22 mouse cellular contexts compared by ENCODE assay signal in the genomic region with DNA sequence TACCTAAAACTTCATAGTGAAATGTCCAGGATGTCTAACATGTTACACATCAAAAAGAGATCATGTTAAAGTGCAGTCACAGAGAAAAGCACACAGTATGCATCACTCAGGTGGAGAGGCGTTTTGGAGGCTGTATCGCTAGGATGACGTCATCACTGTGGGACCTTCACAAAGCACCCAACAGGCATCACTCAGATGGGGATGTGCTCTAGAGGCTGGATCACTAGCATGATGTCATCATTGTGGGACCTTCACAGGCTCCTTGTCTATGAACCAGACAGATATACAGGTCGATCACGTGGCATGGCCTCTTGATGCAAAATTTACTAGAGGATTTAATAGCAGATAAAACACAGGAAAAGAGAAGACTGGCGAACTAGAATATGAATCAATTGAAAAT. TPM values are rescaled to one million over a fixed set of nuclear protein-coding genes. Genes with fewer than 3 reads are reported as not detected.
"Had no signal": no experiment of that assay in that cellular context is flagged by ENCODE, and none has a peak within 500 bp of the region (broad histone marks: within the 10 kb centered on the region; RNA-seq: fewer than 3 reads in every experiment).

No protein-coding gene starts in this region.

- ATAC-seq: liver, postnatal 0 days; lung, postnatal 0 days had no signal

- H3K9me3 ChIP-seq: lung, embryonic 15.5 days; neural tube, embryonic 12.5 days; stomach, embryonic 15.5 days had no signal

- H3K36me3 ChIP-seq: lung, embryonic 15.5 days; midbrain, embryonic 10.5 days; midbrain, embryonic 12.5 days; neural tube, embryonic 12.5 days; stomach, embryonic 15.5 days had no signal

- H3K4me2 ChIP-seq: lung, embryonic 15.5 days; midbrain, embryonic 12.5 days; neural tube, embryonic 12.5 days; stomach, embryonic 15.5 days had no signal

- H3K4me3 ChIP-seq: lung, embryonic 15.5 days; midbrain, embryonic 10.5 days; midbrain, embryonic 12.5 days; neural tube, embryonic 12.5 days; stomach, embryonic 15.5 days had no signal

- H3K27ac ChIP-seq: lung, embryonic 15.5 days; midbrain, embryonic 10.5 days; midbrain, embryonic 12.5 days; neural tube, embryonic 12.5 days; stomach, embryonic 15.5 days; stomach, postnatal 0 days had no signal

- DNase-seq: liver, postnatal 0 days; lung, adult 2 months; lung, postnatal 4 days; midbrain, embryonic 14.5 days; right cerebral cortex, postnatal 14 days; thymus, adult 2 months; thymus, postnatal 25 days; thymus, postnatal 4 days had no signal

- H3K4me1 ChIP-seq: lung, embryonic 15.5 days; midbrain, embryonic 12.5 days; stomach, embryonic 15.5 days had no signal

- H3K27me3 ChIP-seq: lung, embryonic 15.5 days; midbrain, embryonic 12.5 days; neural tube, embryonic 12.5 days; stomach, embryonic 15.5 days had no signal

- H3K9ac ChIP-seq: liver, postnatal 0 days; lung, embryonic 15.5 days; midbrain, embryonic 12.5 days; neural tube, embryonic 12.5 days; stomach, embryonic 15.5 days had no signal

RNA-seq across cellular contexts. Expression of gene Myog, which starts 25.4 kb away (rescaled TPM):
- total RNA-seq: megakaryocyte, adult 5-6 weeks; megakaryocyte-erythroid progenitor cell, adult 5-6 weeks; monocyte, adult 5-6 weeks; neutrophil, adult 5-6 weeks had no signal
- polyA plus RNA-seq: liver, postnatal 0 days; lung, postnatal 0 days; midbrain, embryonic 14.5 days; midbrain, postnatal 0 days; spleen, adult 2 months; urinary bladder, adult 2 months had no signal

RNA-seq across cellular contexts. Expression of gene Adora1, which starts 29.1 kb away (rescaled TPM):
- total RNA-seq: megakaryocyte, adult 5-6 weeks; megakaryocyte-erythroid progenitor cell, adult 5-6 weeks; monocyte, adult 5-6 weeks; neutrophil, adult 5-6 weeks had no signal
